ENCODE assay signal across 25 mouse cellular contexts in the genomic region with DNA sequence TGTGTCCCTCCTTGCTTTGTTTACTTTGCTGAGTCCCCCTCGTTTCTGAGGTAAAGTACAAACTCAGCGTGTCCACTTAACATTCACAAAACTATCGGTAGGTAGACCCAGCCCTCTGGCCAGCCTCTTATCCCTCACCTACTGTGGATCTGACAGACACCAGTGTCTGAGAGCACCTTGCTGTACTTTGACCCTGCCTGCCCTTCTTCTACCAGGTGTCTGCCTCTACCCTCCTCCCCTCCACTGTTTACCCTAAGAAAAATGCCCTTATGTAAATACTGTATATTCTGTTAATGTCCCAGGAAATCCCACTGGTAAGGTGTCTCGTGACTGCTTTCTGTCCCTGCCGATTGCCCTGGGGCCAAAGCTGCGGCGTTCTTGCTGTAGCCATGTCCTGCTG.
DNase-seq lines count a peak whose midpoint lies in the region; ATAC-seq and TF ChIP-seq lines count a peak whose summit lies in the region.
"Had no signal": no experiment of that assay in that cellular context is flagged by ENCODE, and none has a peak within 500 bp of the region (broad histone marks: within the 10 kb centered on the region; RNA-seq: fewer than 3 reads in every experiment).

No protein-coding gene starts in this region.

- TF ChIP-seq EP300 in liver, postnatal 0 days (IDR thresholded peaks at IDR 0.05; ENCODE audit: low read depth), result no peak

- ATAC-seq in liver, postnatal 0 days, result no peak
- no peak for ATAC-seq in liver, embryonic 12.5 days
- ATAC-seq in intestine, embryonic 15.5 days, result peak; percentile 69
- peak; percentile 63 for ATAC-seq in intestine, postnatal 0 days
- ATAC-seq: CD4-positive, CD25-positive, alpha-beta regulatory T cell, adult 4 months; forebrain, embryonic 15.5 days had no signal

- no peak overlapping the region for H3K4me3 ChIP-seq in liver, postnatal 0 days (ENCODE audit: low read depth, low read length)
- H3K4me3 ChIP-seq in liver, embryonic 12.5 days, result no peak overlapping the region
- H3K4me3 ChIP-seq in intestine, embryonic 15.5 days (replicated peaks), result no peak overlapping the region
- no peak overlapping the region for H3K4me3 ChIP-seq in intestine, postnatal 0 days (ENCODE audit: low read depth, low read length)
- no peak overlapping the region for H3K4me3 ChIP-seq in forebrain, embryonic 10.5 days
- H3K4me3 ChIP-seq: embryonic facial prominence, embryonic 12.5 days; embryonic facial prominence, embryonic 15.5 days; forebrain, embryonic 12.5 days; forebrain, embryonic 15.5 days; heart, adult 2 months; heart, embryonic 10.5 days; heart, embryonic 13.5 days had no signal

- DNase-seq in liver, postnatal 0 days, result no peak
- no peak for DNase-seq in forebrain, embryonic 10.5 days (ENCODE audit: extremely low spot score, low spot score)
- no peak for DNase-seq in lung, adult 18-20 months
- DNase-seq: adrenal gland, adult 2 months; adrenal gland, postnatal 14 days; cerebellum, adult 11 months; cerebellum, adult 2 months; cerebellum, adult 9-11 months; cerebellum, postnatal 25 days; gastrocnemius, postnatal 10 days; gastrocnemius, postnatal 36 days; heart, adult 2 months; heart, postnatal 14 days; heart, postnatal 4 days had no signal

- peak overlapping the region; percentile 91 for H3K27ac ChIP-seq in liver, postnatal 0 days (ENCODE audit: low read depth)
- no peak overlapping the region for H3K27ac ChIP-seq in liver, embryonic 12.5 days
- H3K27ac ChIP-seq in intestine, embryonic 15.5 days, result no peak overlapping the region
- peak overlapping the region; percentile 41; the same call in 1 of the 2 replicates for H3K27ac ChIP-seq in intestine, postnatal 0 days (ENCODE audit: low read depth, low read length)
- H3K27ac ChIP-seq in forebrain, embryonic 10.5 days, result no peak overlapping the region
- H3K27ac ChIP-seq: embryonic facial prominence, embryonic 12.5 days; embryonic facial prominence, embryonic 15.5 days; forebrain, embryonic 12.5 days; forebrain, embryonic 15.5 days; heart, adult 2 months; heart, embryonic 10.5 days; heart, embryonic 13.5 days; hindbrain, embryonic 14.5 days had no signal

- peaks cover 9% of the 10 kb centered on the region for H3K36me3 ChIP-seq in liver, postnatal 0 days (replicated peaks; ENCODE audit: insufficient read depth, low read length)
- H3K36me3 ChIP-seq in liver, embryonic 12.5 days, result peaks cover 24% of the 10 kb centered on the region
- H3K36me3 ChIP-seq in intestine, embryonic 15.5 days, result 0 out of 2 replicates have a peak, but pooled peaks cover 4% of the 10 kb centered on the region
- H3K36me3 ChIP-seq in intestine, postnatal 0 days (ENCODE audit: control insufficient read depth, insufficient read depth), result peaks cover 9% of the 10 kb centered on the region
- H3K36me3 ChIP-seq in forebrain, embryonic 10.5 days (replicated peaks), result peaks cover 31% of the 10 kb centered on the region

- peaks cover 13% of the 10 kb centered on the region; the same call in 1 of the 2 replicates for H3K4me1 ChIP-seq in liver, postnatal 0 days (ENCODE audit: insufficient read depth)
- peaks cover 23% of the 10 kb centered on the region for H3K4me1 ChIP-seq in liver, embryonic 12.5 days
- H3K4me1 ChIP-seq in intestine, embryonic 15.5 days (replicated peaks), result peaks cover 3% of the 10 kb centered on the region; the same call in 1 of the 2 replicates
- H3K4me1 ChIP-seq in intestine, postnatal 0 days (replicated peaks; ENCODE audit: control insufficient read depth, insufficient read depth, low read length), result peaks cover 10% of the 10 kb centered on the region; the same call in 1 of the 2 replicates
- H3K4me1 ChIP-seq in forebrain, embryonic 10.5 days, result no peaks in the 10 kb centered on the region
- H3K4me1 ChIP-seq: forebrain, embryonic 12.5 days; forebrain, embryonic 15.5 days had no signal

- WGBS in liver, postnatal 0 days (ENCODE audit: insufficient replicate concordance), result 78% methylated on average over 7 of the region's 7 CpGs
- WGBS in liver, embryonic 12.5 days (ENCODE audit: insufficient replicate concordance), result 80% methylated on average over 7 of the region's 7 CpGs
- 50% methylated on average over 7 of the region's 7 CpGs for WGBS in intestine, embryonic 15.5 days
- WGBS in intestine, postnatal 0 days, result 37% methylated on average over 7 of the region's 7 CpGs
- WGBS in forebrain, embryonic 10.5 days, result 89% methylated on average over 7 of the region's 7 CpGs

- no peaks in the 10 kb centered on the region for H3K9me3 ChIP-seq in liver, postnatal 0 days (ENCODE audit: low read length)
- no peaks in the 10 kb centered on the region for H3K9me3 ChIP-seq in liver, embryonic 12.5 days (replicated peaks)
- no peaks in the 10 kb centered on the region for H3K9me3 ChIP-seq in intestine, embryonic 15.5 days
- H3K9me3 ChIP-seq in intestine, postnatal 0 days (ENCODE audit: control insufficient read depth), result no peaks in the 10 kb centered on the region
- H3K9me3 ChIP-seq in forebrain, embryonic 10.5 days, result no peaks in the 10 kb centered on the region
- H3K9me3 ChIP-seq: embryonic facial prominence, embryonic 12.5 days; embryonic facial prominence, embryonic 15.5 days; forebrain, embryonic 12.5 days; forebrain, embryonic 15.5 days; heart, embryonic 10.5 days; heart, embryonic 13.5 days had no signal

- H3K9ac ChIP-seq in liver, postnatal 0 days (replicated peaks), result no peak overlapping the region
- no peak overlapping the region for H3K9ac ChIP-seq in liver, embryonic 12.5 days
- no peak overlapping the region for H3K9ac ChIP-seq in intestine, embryonic 15.5 days
- H3K9ac ChIP-seq in intestine, postnatal 0 days (ENCODE audit: low read depth, low read length), result no peak overlapping the region
- H3K9ac ChIP-seq: embryonic facial prominence, embryonic 12.5 days; embryonic facial prominence, embryonic 15.5 days; forebrain, embryonic 12.5 days; forebrain, embryonic 15.5 days; heart, embryonic 13.5 days; hindbrain, embryonic 14.5 days had no signal

- no peak overlapping the region for H3K4me2 ChIP-seq in liver, postnatal 0 days (ENCODE audit: low read depth, low read length)
- no peak overlapping the region for H3K4me2 ChIP-seq in liver, embryonic 12.5 days
- H3K4me2 ChIP-seq in intestine, embryonic 15.5 days (replicated peaks), result no peak overlapping the region
- peak overlapping the region; percentile 13; the same call in 1 of the 2 replicates for H3K4me2 ChIP-seq in intestine, postnatal 0 days (replicated peaks; ENCODE audit: low read depth)
- H3K4me2 ChIP-seq: embryonic facial prominence, embryonic 12.5 days; embryonic facial prominence, embryonic 15.5 days; forebrain, embryonic 12.5 days; forebrain, embryonic 15.5 days; heart, embryonic 13.5 days; hindbrain, embryonic 14.5 days had no signal

- H3K27me3 ChIP-seq in liver, postnatal 0 days (ENCODE audit: insufficient read depth, low read length), result no peaks in the 10 kb centered on the region
- no peaks in the 10 kb centered on the region for H3K27me3 ChIP-seq in liver, embryonic 12.5 days (replicated peaks)
- no peaks in the 10 kb centered on the region for H3K27me3 ChIP-seq in intestine, embryonic 15.5 days (replicated peaks)
- no peaks in the 10 kb centered on the region for H3K27me3 ChIP-seq in intestine, postnatal 0 days (replicated peaks; ENCODE audit: control insufficient read depth, insufficient read depth, low read length)
- H3K27me3 ChIP-seq in forebrain, embryonic 10.5 days (ENCODE audit: poor library complexity, severe bottlenecking), result no peaks in the 10 kb centered on the region
- H3K27me3 ChIP-seq: embryonic facial prominence, embryonic 12.5 days; embryonic facial prominence, embryonic 15.5 days; forebrain, embryonic 12.5 days; forebrain, embryonic 15.5 days; heart, embryonic 13.5 days had no signal

- TF ChIP-seq CTCF in liver, postnatal 0 days (IDR thresholded peaks at IDR 0.05; ENCODE audit: low read depth), result no peak
- no peak for TF ChIP-seq CTCF in intestine, postnatal 0 days (IDR thresholded peaks at IDR 0.05; ENCODE audit: low read depth)

Comparison
In these comparisons a context has a peak if more than half of its experiments do, and no peak if none do; other contexts are left out.
1. H3K27ac ChIP-seq: peak in liver, postnatal 0 days (single experiment) and intestine, postnatal 0 days (single experiment); none in liver, embryonic 12.5 days (single experiment), intestine, embryonic 15.5 days (single experiment) and forebrain, embryonic 10.5 days (single experiment).
2. ATAC-seq: peak in intestine, embryonic 15.5 days (single experiment) and intestine, postnatal 0 days (single experiment); none in liver, postnatal 0 days (single experiment) and liver, embryonic 12.5 days (single experiment).